Mouse (Mus musculus): ENCODE results near the gene Slc9a8.

Slc9a8 gene

DNA sequence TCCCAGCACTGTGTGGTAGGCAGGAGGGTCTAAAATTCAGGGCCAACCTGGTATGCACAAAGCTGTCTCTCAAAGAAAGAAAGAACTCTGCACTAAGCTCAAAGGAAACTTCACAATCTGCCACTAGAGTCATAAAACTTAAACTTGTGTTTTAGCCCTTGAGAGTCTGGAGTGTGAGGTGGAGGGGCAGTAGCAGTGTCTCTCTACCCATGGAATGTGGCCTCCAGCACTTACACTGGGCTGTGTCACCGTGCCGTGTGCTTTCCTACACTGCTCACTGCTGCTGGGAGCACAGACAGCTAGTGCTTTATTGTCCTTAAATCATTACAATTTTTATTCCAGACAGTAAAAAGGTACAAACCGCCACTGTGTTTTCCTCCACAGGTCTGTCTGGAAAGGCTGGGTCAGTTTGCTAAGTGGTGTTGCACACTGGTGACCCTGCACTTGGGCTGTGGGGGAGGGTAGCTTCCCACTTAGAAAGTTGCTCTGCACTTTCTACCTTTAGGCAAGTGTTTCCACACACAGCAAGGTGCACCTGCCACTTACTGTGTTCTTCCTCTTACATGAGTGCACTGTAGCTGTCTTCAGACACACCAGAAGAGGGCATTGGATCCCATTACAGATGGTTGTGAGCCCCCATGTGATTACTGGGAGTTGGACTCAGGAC, 86.3 kb downstream of the Slc9a8 start:
- no peak for DNase-seq (ENCODE audit: low spot score in 2 of 2)

DNA sequence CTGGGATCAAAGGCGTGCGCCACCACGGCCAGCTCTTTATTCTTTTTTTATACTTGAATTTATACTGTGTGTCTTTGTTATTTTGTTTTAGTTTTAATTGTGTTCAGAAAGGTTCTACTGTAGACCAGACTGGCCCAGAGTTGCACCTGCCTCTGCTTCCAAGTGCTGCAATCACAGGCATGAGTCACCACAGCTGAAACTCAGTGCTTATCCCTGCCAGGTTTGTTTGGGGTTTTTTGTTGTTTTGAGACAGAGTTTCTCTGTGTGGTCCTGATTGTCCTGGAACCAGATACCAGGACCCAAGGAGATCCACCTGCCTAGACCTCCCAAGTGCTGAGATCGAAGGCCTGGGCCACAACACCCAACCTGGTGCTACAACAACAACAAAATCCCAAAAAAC, 87.1 kb downstream of the Slc9a8 start:
- no peak for DNase-seq (ENCODE audit: low spot score in 2 of 2)

DNA sequence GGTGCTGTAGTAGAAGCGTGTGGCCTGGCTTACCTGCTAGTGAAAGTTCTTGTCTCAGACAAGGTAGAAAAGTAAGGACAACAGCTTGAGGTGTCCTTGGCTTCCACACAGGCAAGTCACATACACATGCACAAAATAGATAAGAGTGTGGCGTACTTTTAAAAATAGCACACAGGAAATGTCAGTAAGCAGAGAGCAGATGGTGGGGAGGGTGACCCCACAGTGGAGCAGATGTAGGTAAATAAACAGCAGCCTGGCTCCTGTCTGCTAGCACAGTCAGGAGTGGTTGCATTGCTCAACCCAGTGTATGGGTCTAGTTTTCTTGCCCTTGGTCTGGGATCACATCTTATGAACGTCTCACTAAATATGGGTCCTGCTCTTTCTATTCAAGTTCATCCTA, 89.0 kb downstream of the Slc9a8 start:
- no peak for DNase-seq (ENCODE audit: low spot score in 2 of 2)

DNA sequence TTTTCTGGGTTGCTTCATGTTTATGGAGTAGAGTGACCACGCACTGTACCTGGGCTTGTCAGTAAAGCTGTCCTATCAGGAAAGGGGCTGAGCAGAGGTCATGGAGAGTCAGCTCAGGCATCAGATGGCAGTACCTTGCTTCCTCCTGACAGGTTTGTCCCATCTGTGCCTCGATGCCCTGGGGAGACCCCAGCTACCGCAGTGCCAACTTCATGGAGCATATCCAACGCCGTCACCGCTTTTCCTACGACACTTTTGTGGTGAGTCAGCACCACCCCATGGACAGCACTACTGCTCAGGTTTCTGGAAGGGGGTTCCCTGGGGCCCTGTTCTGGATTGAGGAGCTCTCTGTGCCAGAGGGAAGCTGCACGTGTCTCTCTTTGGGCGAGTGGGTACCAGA, 90.9 kb downstream of the Slc9a8 start:
- DNase-seq (ENCODE audit: low spot score in 2 of 2): no peak

DNA sequence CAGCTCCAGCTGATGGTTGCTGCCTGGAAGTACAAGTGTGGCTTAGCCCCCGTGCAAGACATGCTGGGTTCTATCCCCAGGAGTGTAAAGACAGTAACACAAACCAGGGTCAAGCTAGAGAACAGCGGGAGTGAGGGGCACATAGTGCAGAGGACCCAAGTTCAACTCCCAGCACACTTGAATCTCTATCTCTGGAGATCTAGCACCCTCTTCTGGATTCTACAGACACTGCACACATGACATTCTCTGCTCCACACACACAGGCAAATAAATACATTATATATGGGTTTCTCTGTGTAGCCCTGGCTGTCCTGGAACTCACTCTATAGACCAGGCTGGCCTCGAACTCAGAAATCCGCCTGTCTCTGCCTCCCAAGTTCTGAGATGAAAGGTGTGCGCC, 91.5 kb downstream of the Slc9a8 start:
- DNase-seq (ENCODE audit: low spot score in 2 of 2): no peak

DNA sequence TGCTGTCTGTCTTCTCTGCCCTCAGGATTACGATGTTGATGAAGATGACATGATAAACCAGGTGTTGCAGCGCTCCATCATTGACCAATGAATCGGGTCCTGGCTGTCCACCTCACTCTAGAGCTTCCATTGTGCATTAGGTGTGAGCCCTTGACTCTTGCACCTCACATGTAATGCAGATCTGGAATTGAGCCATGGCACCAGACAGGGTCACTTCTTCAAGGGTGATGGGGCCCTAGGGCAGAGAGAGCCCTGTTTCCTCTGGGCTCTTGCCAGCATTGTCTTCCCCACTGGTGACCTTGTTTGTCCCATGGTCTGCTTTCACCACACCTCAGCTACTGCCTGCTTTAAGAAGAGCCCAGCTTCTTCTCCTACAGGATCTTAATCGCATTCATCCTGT, 93.1 kb downstream of the Slc9a8 start:
- DNase-seq (ENCODE audit: low spot score in 2 of 2): no peak

DNA sequence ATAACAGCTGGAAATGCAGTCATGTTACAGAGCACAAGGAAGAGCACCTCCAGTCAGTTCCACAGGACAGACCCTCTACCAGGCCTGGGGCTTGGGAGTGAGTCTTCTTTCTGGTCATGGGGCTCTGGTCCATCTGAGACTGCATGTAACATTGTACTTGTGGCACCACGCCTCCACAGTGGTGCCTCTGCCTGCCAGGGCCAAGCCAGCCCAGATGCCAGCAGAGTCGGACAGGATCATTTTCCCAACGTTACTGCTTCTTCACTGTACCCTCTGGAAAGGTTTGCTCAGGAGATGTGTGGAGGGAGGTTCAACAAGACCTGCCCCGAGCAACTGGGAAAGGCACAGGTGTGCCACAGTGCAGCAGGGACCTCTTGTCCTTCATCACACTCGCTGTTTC, 94.2 kb downstream of the Slc9a8 start:
- DNase-seq (ENCODE audit: low spot score in 2 of 2): no peak

DNA sequence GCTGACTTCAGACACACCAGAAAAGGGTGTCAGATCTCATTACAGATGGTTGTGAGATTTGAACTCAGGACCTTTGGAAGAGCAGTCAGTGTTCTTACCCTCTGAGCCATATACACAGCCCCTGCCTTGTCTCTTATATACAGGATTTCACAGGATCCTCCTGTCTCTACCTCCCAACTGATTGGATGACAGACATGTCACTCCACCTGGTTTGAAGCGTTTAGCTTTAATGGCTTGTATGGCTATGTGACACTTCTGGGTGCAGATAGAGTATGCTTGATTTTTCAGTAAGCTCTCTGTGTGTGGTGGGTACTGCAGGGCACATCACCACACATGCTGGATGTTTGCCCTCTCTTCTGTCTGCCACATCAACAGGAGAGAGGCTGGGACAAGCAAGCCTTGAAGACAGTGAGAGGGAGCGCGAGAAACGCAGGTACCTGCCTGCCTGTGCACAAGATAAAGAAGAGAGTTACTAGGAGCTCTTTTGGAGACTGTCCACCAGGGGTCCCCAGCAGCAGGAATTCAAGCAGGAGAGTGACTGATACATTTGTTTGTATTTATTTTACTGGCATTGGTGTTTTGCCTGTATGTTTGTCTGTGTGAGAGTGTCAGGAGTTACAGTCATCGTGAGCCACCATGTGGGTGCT, 98.2 kb downstream of the Slc9a8 start:
- no peak for DNase-seq (ENCODE audit: low spot score in 2 of 2)

All from right cerebral cortex, postnatal 10 days (tissue).